Mouse (Mus musculus): ENCODE measurements around the gene Mthfd2.
"Not testable (repeated sequence)": the region's sequence is repeated elsewhere in the genome, so short reads cannot be mapped to it uniquely, and the experiment has no call there.

Gene Mthfd2

DNA sequence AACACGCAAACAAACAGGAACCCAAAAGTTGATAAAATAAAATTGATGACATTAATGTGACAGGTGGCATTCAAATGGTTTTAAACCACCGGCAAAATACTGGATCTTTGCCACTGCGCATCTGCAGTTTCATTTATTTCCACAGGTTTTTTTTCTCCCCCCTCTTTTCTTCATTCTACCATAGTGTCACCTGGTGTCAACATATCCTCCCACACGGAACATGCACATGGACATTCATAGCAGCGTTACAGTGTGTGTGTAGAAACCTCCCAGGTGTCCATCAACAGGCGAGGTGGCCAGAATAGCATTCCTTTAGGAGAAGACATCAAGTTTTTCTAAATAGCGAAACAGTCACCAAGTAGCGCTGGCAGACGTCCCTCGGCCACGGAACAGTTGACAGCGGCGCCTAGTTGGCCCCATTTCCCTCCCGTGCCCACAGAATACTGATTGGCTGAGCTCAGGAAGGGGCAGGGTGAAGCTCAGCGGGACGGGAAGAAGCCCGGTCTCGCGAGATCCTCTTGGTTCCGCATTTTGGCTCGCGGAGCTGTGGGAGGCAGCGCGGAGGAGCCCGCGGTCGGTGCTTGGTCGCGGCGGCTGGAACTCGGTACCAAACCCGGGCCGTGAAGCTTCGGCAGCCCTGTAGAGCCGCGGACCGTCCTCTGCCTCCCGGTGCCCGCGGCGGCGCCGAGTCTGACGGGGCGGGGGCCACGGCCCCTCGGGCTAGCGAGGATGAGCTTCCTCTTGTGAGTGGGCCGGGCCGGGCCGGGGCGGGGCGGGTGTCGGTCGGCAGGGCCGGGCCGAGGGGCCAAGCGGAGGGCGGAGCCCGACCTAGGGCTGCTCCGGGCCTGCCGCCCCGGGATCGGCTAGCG is at the start of gene Mthfd2, which contains the start of gene Mob1a:
Mthfd2 (minus strand) TSS at position 384 of the 869 bp plus-strand sequence.
Mob1a (plus strand) TSS at position 492 of the 869 bp plus-strand sequence.
- DNase-seq (ENCODE audit: low read depth, low spot score): peak; percentile 79

DNA sequence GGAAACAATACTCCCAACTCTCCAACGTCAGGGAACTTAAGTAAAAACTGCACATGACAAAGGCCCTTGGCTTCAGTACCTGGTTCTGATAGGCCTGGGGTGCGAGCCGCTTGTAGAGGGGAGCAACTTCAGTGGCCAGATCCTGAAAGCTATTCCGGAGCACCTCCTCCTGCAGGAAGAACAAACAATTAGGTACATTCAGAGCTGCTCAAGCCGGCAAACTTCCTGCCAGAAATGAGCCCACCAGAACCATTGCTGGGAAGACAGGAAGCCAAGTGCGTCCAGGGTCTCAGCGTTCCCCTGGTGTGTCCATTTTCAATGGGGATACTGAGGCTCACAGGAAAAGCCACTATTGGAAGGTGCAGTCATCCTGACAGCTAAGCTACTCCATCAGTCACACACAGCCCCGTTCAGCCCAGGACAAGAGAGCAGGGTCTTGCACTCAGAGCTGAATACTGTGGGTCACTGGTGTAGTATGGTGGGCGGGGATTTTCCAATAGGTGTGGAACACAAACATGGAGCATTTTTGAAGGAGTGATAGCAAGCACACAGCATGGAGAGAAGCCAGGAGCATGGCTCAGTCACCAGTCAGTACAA is 48.1 kb upstream of the Mthfd2 start:
- DNase-seq (ENCODE audit: low read depth, low spot score): no peak

DNA sequence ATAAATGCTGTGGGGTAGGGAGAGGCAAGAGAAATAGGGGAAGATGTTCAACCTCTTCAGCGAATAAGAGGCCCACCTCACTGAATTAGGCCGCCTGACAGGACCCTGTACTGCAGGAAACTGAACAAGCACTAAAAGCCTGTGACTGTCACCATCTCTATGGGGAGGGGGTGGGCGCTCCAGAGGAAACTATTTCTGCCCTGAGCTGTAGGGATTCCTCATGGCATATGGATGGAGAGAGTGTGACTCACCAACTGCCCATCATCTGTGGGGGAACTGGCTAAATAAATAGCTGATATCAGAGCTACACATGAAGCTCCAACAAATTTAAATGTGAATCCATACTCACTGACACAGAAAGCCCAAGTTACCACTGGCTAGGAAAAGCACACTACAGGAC is 45.6 kb upstream of the Mthfd2 start:
- DNase-seq (ENCODE audit: low read depth, low spot score): no peak

DNA sequence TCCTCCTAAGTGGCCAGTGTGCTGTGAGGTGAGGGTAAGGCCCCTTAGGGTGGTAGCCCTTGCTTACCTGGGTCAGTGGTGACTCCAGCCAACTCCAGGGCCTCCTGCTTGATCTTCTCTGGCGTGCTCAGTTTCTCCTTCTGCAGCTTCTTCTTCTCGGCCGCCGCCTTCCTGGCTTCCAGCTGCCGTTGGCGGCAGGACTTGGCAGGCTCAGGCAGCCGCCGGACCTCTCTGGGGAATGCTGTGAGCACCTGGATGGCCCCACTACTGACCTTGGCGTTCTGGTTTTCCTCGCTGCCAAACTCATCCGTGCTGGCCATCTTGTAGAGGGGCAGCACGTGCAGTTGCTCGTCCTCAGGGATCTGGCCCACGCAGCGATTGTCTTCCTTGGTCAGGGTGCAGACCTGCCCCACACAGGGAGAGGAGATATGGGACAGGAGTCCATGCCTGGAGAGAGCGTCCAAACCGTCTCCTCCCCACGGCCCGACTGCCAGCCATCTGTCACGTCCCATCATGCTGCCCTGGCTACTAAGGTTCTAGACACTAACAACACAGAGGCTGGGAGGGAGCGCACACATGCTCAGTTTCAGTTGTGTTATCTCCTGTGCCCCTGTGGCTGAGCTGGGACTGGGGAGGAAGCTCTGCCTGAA is 44.7 kb upstream of the Mthfd2 start:
- DNase-seq (ENCODE audit: low read depth, low spot score): no peak

DNA sequence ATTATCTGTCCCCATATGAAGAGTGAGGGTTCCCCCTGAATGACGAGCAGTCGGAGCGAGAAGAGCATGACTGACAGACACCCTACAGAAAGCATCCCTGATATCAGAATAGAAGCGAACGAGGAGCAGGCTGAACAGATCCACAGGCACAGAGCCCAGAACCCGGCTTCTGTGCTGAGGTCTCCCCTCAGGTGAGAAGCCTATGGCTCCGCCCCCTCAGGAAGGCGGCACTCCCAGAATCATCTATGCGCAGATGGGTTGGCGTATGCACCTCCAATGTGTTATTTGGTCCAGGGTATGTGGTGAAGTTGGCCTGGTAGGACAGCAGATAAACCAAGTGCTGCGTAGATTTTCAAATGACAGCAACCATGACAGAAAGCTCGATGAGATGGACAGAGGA is 37.4 kb upstream of the Mthfd2 start:
- DNase-seq (ENCODE audit: low read depth, low spot score): no peak

DNA sequence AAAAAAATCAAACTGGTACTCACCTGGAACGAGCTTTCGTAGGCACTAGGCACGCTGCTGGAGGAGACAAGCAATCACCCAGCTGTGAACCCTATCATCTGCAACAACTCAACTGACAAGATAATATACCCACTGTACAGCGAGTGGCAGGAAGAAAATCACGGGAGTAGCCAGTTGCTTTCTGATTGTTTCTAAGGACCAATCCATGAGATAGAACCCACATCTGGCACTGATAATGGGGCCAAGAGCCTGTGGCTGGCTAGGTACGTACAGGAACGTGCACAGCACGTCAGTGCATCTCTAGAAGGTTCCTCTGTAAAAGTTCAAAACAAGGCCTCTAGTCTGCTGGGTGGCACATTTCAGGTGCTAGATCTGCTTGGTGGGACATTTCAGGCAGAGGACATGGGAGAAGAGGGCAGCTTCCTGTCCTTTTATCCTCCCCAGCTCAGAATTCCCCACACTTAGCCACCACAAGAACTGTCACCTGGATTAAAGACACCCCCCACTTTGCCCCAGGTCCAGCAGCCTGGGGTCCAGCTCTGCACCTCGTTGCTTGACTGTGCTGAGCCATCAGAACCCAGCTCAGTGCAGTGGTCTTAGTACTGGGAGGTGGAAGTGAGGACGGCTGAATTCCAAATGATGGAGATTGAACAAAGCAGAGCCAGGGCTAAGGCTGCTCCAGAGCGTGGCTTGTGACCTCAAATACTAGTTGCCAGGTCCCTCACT is 36.0 kb upstream of the Mthfd2 start:
- no peak for DNase-seq (ENCODE audit: low read depth, low spot score)

DNA sequence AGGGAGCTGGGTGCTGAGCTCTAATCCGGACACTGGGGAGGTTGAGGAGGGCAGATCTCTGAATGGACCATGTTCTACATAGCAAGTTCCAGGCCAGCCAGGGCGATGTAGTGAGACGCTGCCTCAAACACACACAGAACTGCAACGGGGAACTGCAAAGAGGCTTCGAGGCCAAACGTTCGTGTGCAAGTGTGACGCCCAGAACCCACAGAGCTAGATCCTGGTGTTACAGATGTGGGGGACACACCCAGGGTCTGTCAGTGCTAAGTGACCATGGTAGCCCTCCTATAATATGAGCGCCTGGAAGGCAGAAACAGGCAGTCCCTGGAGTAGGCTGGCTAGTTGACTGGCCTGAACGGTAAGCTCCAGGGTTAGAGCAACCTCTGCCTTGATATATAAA is 31.7 kb upstream of the Mthfd2 start:
- no peak for DNase-seq (ENCODE audit: low read depth, low spot score)

DNA sequence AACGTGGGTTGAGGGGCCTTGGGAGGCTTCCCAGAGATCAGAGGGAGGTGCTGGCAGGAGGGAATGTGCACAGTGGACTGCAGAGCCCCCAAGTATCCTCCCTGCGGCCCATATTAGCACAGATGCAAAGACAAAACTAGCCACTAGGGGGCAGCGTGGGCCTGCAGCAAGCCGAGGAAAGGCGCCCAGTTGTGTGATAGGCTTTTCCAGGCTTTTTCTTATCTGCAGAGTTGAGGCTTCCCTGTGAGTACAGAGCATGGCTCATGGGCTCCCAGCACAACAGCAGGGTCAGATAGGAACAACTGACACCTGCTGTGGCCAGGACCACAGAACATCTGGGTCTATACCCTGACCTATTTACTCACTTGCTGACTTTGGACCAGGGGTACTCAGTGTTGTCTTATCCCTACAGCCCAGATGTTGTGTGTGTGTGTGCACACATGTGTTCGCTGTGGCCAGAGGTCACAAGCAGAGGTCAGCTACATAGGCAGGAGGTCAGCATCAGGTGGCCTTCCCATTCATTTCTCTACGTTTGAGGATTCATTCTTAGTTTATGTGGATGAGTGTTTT is 30.9 kb upstream of the Mthfd2 start:
- DNase-seq (ENCODE audit: low read depth, low spot score): peak; percentile 60

DNA sequence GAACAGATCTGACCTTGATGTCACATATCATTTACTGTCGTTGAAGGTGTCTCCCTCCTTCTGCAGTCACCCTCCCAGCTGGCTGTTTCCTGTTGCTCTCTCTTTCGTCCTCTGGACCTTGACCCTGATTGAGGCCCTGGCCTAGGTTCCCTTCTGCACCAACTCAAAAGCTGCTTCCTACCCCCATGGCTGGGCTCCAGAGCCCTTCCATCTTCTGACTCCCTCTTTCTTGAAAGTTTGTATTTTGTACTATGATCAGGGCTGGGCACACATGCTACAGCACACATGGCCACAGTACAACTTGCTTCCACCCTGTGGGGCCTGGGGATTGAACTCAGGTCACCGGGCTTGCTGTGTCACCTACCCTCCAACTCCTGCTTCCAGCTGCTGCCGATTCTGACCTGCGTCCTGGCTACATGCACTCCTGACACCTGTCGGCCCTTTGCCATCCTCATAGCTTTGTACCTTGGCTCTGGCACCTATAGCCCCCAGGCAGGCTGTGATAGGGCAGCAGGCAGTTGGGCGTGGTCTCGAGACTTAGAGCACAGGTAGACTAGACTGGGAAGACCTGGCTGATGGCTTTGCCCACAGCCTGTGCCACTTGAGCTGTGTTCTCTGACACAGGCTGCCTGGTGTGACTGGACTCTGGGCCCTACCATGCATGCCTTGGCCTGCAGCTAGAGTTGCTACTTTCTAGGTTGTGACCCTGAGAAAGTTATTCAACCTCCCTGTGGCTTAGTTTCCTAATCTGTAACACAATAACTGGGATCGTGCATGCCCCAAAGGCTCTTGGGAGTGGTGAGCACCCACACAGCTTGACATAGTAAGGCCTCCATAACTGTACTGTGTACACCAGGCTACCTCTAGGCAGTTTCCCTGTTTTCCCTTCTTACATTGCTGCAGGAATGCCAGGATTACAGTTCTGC is 29.4 kb upstream of the Mthfd2 start:
- no peak for DNase-seq (ENCODE audit: low read depth, low spot score)

DNA sequence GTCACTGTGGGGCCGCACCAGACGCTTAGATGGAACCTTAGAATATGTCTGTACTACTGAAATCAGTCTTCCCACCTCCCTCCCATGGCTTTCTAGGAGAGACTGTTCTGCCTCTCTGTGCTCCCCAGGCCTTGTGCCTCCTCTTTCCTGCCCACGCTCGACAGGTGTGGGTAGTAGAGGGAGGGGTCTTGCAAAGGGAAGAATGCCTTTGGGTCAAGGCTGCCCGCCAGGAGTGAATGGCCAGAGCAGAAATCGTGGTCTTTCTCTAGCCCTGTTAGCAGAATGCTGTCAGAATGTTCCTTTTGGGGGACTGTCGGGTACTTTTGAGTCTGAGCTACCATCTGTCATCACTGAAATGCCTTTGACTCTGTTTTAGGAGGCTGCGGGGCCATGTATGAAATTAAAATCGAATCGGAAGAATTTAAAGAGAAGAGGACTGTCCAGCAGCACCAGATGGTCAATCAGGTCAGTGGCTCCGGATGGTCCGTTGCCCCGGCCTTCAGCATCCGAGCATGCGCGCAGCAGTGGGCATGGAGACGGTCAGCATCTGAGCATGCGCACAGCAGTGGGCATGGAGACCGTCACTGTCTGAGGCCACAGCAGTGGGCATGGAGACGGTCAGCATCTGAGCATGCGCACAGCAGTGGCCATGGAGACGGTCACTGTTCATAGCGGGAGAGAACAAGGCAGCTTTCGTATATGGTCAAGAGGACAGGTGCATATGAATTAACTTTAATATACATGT is 27.1 kb upstream of the Mthfd2 start:
- DNase-seq (ENCODE audit: low read depth, low spot score): peak; percentile 18

DNA sequence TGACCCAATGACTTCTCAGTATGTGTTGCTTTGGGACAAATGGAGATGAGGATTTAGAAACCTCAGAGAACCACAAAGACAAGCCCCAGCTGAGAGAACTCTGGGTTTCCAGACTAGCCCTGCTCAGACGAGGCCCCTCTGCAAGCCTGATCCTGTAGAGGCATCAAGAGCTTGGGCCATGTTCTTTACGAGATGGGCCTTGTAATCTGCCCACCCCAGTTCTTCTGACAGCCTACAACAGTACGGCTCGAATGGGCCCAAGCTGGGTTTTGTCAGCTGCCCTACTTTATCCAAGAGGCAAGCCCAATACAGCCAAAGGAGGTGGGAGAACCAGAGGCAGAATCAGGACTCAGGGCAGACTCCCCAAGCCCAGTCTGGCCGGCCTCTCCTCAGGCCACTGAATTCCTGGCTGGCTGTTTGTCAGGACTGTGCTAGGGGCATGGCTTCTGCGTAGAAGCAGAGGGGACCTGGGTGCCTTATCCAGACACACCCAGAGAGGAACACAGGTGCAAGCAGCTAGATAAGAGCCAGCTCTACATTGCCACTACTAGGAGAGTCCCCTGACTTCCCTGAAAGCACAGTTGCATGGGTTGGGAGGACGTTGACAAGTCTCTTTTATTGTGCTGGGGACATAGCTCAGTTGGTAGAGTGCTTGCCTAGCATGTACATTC is 25.9 kb upstream of the Mthfd2 start:
- no peak for DNase-seq (ENCODE audit: low read depth, low spot score)

DNA sequence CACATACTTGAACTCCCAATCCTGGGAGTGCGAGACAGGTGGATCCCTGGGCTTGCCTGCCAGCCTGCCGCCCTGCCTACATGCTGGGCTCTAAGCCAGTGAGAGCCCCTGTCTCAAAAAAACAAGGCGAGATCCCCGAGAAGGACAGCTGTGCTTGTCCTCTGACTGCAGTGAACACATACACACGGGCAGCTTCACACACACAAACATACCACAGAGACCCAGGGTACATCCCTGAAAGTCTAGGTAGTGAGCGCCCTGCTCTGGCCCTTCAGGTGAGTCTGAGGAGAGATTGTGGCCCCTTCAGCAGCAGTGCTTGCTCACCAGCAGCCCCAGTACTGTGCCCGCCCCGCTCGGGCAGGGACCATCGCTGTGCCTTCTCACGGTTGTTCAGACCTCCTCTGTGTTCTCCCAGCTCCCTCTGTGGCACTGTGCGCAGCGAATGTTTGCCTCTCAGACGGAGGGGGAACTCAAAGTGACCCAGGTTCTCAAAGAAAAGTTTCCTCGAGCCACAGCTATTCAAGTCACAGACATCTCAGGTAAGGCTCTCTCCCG is 25.2 kb upstream of the Mthfd2 start:
- no peak for DNase-seq (ENCODE audit: low read depth, low spot score)

DNA sequence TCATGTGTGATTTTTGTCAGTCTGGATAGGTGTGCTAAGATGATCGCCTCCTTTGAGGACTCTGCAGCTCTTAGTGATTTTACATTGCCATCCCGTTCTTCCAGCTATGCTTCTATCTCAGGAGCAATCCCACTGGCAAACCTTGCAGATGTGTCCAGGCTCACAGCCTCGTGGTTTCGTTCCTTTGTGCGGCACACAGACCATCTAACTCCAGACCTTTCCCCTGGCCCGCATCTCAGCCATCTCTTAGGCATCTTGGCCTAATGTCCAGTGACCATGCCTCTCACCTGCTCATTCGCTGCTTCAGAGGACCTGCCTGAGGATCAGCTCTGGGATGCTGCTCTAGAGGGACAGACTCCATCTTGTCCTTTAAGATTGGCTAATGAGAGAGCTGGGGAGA is 24.5 kb upstream of the Mthfd2 start:
- no peak for DNase-seq (ENCODE audit: low read depth, low spot score)

DNA sequence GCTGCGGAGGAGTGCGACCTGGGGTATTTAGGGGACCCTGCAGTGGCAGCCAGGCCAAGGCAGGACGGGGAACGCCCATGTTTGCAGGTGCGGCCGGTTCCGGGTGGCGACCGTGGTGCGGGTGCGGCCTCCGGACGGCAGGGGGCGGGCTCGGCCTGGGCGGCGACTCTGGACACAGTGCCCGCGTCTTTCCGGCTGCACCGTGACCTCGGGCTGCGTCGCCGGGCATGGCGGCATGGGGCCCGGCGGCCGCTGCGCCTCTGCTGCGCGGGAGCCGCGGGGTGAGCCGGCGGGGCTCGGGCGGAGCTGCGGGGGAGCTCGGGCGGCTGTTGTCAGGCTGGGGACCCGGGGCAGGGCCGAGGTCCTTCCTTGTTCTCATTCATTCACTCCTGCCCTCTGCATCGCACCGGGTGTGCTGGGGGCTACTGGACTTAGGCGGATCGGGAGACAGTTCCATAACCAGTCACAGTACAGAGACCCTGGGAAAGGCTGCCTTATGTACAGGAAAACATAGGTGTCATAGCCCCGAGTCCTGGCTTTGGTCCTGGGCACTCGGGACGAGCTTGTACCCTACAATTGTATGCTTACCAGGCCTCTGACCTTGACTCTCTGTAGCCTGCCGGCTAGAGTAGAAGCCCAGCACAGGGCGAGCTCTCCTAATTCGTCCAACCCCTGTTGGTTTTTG is 23.7 kb upstream of the Mthfd2 start:
- peak; percentile 61 for DNase-seq (ENCODE audit: low read depth, low spot score)

DNA sequence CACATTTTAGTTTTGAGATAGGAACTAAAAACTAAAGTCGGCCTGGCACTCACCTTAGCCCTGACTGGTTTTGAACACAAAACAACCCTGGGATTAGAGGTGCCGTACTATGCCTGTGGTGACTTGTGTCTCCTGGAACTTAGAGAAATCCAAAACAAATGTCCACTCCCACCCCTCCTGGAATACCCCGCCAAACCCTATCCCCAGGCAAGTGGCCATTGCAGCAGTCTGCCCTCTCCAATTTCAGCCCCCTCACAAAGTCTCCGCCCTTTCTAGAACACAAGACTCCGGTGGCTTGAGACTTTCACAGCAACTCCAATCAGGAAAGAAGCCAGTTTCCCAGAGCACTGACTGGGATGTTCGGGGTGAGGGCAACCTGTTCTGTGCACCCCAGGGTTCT is 23.2 kb upstream of the Mthfd2 start, which contains the start of gene Bola3:
Bola3 (plus strand) TSS at position 275 of the 400 bp plus-strand sequence.
- DNase-seq (ENCODE audit: low read depth, low spot score): no peak

DNA sequence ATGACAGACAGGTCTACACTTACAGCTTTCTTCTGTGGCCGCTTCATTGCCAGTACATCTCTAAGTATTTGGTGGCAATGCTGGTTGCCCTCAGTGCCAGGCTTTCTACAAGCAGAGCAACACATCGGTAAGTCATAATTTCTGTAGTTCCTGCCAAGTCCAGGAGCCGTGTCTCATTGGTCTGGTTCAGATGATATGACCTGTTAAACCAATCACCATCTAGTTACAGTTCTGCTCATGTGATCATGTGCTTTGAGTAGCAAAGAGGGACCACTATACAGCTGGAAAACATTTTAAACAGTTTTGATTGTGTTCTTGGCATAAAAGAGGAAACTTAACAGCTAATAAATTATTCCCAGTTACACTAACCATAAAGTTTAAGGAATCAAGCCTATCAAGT is 22.2 kb upstream of the Mthfd2 start:
- no peak for DNase-seq (ENCODE audit: low read depth, low spot score)

DNA sequence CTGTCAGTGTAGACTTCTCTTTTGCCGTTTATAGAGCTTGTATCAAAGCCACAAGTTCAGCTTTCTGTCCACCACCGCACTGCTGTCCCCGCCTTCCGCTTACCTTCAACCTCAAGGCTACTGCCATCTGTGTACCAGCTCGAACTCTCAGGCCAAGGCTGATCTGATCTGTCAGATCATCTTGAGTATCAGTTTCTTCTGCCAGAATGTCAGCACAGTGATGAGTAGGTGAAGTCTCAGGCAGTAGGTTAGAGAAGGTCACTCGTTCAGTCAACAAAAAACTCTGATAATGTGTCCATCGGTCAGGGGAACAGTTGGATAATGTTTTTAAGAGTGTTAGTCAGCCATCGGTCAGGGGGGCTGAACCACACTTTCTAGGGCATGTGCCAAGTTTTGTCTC is 19.6 kb upstream of the Mthfd2 start:
- not testable (repeated sequence) for DNase-seq (ENCODE audit: low read depth, low spot score)

DNA sequence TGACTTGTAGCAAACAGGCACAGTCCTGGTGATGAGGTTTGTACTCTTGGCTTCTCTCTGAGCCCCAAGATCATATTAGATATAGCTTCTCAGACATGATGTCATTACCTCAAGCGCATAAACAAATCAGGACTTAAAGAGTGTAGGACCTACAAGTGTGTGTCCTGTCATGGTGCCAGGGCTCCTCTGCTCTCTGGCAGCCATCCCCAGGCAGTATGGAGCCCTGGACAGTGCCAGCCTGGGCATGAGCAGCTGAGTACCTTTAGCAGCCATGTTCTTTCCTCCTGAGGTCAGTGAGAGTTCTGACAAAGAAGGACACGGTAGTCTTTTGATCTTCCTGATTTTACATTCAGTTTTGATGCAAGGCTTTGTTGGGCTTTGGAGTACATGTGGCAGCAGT is 17.2 kb upstream of the Mthfd2 start:
- DNase-seq (ENCODE audit: low read depth, low spot score): no peak

Data from retina, adult 2 months (tissue).